Mouse (Mus musculus) liver, embryonic 16.5 days (tissue): ENCODE measurements around the gene Zbtb4. TPM values are rescaled to one million over a fixed set of nuclear protein-coding genes. Genes with fewer than 3 reads are reported as not detected.

Experiments used
- ATAC-seq: fragments of 200-750 bp; cut with Nextera tagmentation; 2 replicates; pipeline ENCODE4 v1.8.0; 2017; ENCODE audit warnings: low read depth, mild to moderate bottlenecking, moderate number of reproducible peaks, moderate library complexity
- H3K27ac ChIP-seq: fragments of 300-500 bp; sonication (generic); 2 replicates; pipeline ENCODE4 v1.5.1; 2014; ENCODE audit warnings: mild to moderate bottlenecking, low read length
- H3K27me3 ChIP-seq: fragments of 300-500 bp; sonication (generic); 2 replicates; pipeline ENCODE4 v1.6.1; 2014; ENCODE audit warnings: low read depth, low read length, mixed read lengths; ENCODE audit not compliant: control insufficient read depth, insufficient read depth
- H3K36me3 ChIP-seq: fragments of 300-500 bp; sonication (generic); 2 replicates; pipeline ENCODE4 v1.6.1; 2014; ENCODE audit warnings: mild to moderate bottlenecking; ENCODE audit not compliant: control insufficient read depth, insufficient read depth
- H3K4me1 ChIP-seq: fragments of 300-500 bp; sonication (generic); 2 replicates; pipeline ENCODE4 v1.6.1; 2014; ENCODE audit warnings: low read depth, low read length, mixed read lengths; ENCODE audit not compliant: control insufficient read depth
- H3K4me2 ChIP-seq: fragments of 300-500 bp; sonication (generic); 2 replicates; pipeline ENCODE4 v1.6.1; 2014; ENCODE audit warnings: low read depth, low read length, mixed read lengths
- H3K4me3 ChIP-seq: fragments of 300-500 bp; sonication (generic); 2 replicates; pipeline ENCODE4 v1.5.1; 2014; ENCODE audit warnings: low read depth, mild to moderate bottlenecking, low read length
- H3K9ac ChIP-seq: fragments of 300-500 bp; sonication (generic); 2 replicates; pipeline ENCODE4 v1.6.1; 2014; ENCODE audit warnings: low read depth, low read length
- H3K9me3 ChIP-seq: fragments of 300-500 bp; sonication (generic); replicated peaks from 2 replicates; pipeline ENCODE4 v1.6.1; 2016; ENCODE audit warnings: low read length; ENCODE audit not compliant: control insufficient read depth
- WGBS: fragments of 180-500 bp; shearing (Covaris S2); extraction: QIAGEN DNeasy Blood & Tissue Kit; methylation state at CpG from one replicate; pipeline ENCODE4 v1.1.7; 2014; ENCODE audit not compliant: insufficient replicate concordance; 5-methylcytosine and 5-hydroxymethylcytosine counted together
- polyA plus RNA-seq: library from polyadenylated mRNA; unstranded; fragments of >200 nt; fragmentation: Nextera tagmentation; extraction: Ambion mirVana; gene quantifications from 2 replicates; pipeline ENCODE4 v1.2.1, GENCODE M21; 2015

Zbtb4 gene
- polyA plus RNA-seq, 1 experiment from 2014 or later = 0.61 TPM

DNA sequence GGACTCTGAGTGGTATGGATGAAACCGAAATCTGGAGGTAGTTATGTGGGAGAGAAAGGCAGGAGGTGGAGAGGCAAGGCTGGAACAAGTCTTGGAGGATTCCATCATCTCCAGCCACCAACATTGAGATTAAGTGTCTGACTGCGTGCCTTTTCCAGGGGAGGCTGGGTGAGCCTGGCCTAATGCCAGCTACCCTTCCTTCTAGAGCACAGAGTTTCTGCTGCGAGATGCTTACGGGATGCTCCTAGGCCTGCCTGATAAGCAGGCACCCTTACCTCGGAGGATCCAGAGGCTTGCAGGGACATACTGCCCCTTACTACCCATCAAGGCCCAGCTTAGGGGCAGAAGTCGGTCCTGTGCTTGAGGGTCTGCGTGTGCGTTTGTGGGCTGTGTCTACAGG is 67.8 kb downstream of the Zbtb4 start:
- Histone ChIP-seq H3K4me2 (peak overlapping the region; percentile 78), H3K9ac (peak overlapping the region; percentile 66), H3K27me3 (peaks cover 53% of the 10 kb centered on the region), H3K4me1 (peaks cover 37% of the 10 kb centered on the region), H3K36me3 (no peaks in the 10 kb centered on the region), H3K9me3 (no peaks in the 10 kb centered on the region), H3K27ac (no peak overlapping the region), H3K4me3 (peak overlapping the region; percentile 47)
- 32% methylated on average over 8 of the region's 8 CpGs for WGBS
- ATAC-seq = no peak

Other genes with a start within 250 kb of the Zbtb4 start
- gene Dnah2, start 216.8 kb upstream of the Zbtb4 start, polyA plus RNA-seq = 0.07 and 0.09 TPM in 2 replicates
- gene Efnb3, start 205.7 kb upstream of the Zbtb4 start, polyA plus RNA-seq = 0.27 and 0.39 TPM in 2 replicates
- gene Wrap53, start 185.7 kb upstream of the Zbtb4 start, polyA plus RNA-seq = 14.6 and 15.5 TPM in 2 replicates
- 55.5 and 55.8 TPM in 2 replicates for gene Trp53, start 185.6 kb upstream of the Zbtb4 start, polyA plus RNA-seq
- gene Atp1b2, start 160.0 kb upstream of the Zbtb4 start, polyA plus RNA-seq = 11.2 and 12.6 TPM in 2 replicates
- gene Shbg, start 148.0 kb upstream of the Zbtb4 start, polyA plus RNA-seq = 26.2 and 27.9 TPM in 2 replicates
- gene Sat2, start 143.9 kb upstream of the Zbtb4 start, polyA plus RNA-seq = 10.4 and 11.5 TPM in 2 replicates
- 7.0 and 8.1 TPM in 2 replicates for gene Fxr2, start 132.9 kb upstream of the Zbtb4 start, polyA plus RNA-seq
- gene Sox15, start 110.6 kb upstream of the Zbtb4 start, polyA plus RNA-seq = 0.11 TPM in 1 of 2 replicates, not detected in the other
- gene Mpdu1, start 103.3 kb upstream of the Zbtb4 start, polyA plus RNA-seq = 34.5 and 35.0 TPM in 2 replicates
- 32.0 and 35.4 TPM in 2 replicates for gene Cd68, start 99.8 kb upstream of the Zbtb4 start, polyA plus RNA-seq
- 223 and 225 TPM in 2 replicates for gene Eif4a1, start 93.5 kb upstream of the Zbtb4 start, polyA plus RNA-seq
- 22.7 and 24.9 TPM in 2 replicates for gene Senp3, start 83.8 kb upstream of the Zbtb4 start, polyA plus RNA-seq
- gene Tnfsf13, start 80.1 kb upstream of the Zbtb4 start, polyA plus RNA-seq = 0.17 and 0.40 TPM in 2 replicates
- gene Tnfsf12, start 70.1 kb upstream of the Zbtb4 start, polyA plus RNA-seq = 2.5 and 2.8 TPM in 2 replicates
- 0.95 and 1.1 TPM in 2 replicates for gene Tnfsfm13, start 69.8 kb upstream of the Zbtb4 start, polyA plus RNA-seq
- gene Polr2a, start 7.3 kb upstream of the Zbtb4 start, polyA plus RNA-seq = 11.1 and 11.9 TPM in 2 replicates
- 0.07 TPM in 1 of 2 replicates, not detected in the other for gene Slc35g3, start 3.9 kb upstream of the Zbtb4 start, polyA plus RNA-seq
- gene Chrnb1, start 30.0 kb downstream of the Zbtb4 start, polyA plus RNA-seq = 0.61 and 0.96 TPM in 2 replicates
- 0.19 and 0.21 TPM in 2 replicates for gene Fgf11, start 35.9 kb downstream of the Zbtb4 start, polyA plus RNA-seq
- 0.62 and 1.0 TPM in 2 replicates for gene Tmem102, start 39.7 kb downstream of the Zbtb4 start, polyA plus RNA-seq
- gene Gm39566, start 49.4 kb downstream of the Zbtb4 start, polyA plus RNA-seq = not detected in 2 replicates
- not detected in 2 replicates for gene Spem2, start 52.6 kb downstream of the Zbtb4 start, polyA plus RNA-seq
- gene Spem1, start 56.3 kb downstream of the Zbtb4 start, polyA plus RNA-seq = not detected in 2 replicates
- gene Nlgn2, start 71.9 kb downstream of the Zbtb4 start, polyA plus RNA-seq = 0.66 and 0.83 TPM in 2 replicates
- gene Tmem256, start 72.6 kb downstream of the Zbtb4 start, polyA plus RNA-seq = 404 and 413 TPM in 2 replicates
- 22.0 and 27.8 TPM in 2 replicates for gene Plscr3, start 80.5 kb downstream of the Zbtb4 start, polyA plus RNA-seq
- 0.74 and 0.96 TPM in 2 replicates for gene Tnk1, start 92.8 kb downstream of the Zbtb4 start, polyA plus RNA-seq
- gene Tmem95, start 112.1 kb downstream of the Zbtb4 start, polyA plus RNA-seq = not detected in 2 replicates
- gene Kctd11, start 115.5 kb downstream of the Zbtb4 start, polyA plus RNA-seq = 1.3 and 1.4 TPM in 2 replicates
- gene Acap1, start 129.6 kb downstream of the Zbtb4 start, polyA plus RNA-seq = 6.5 and 6.8 TPM in 2 replicates
- 0.46 and 0.76 TPM in 2 replicates for gene 2810408A11Rik, start 135.1 kb downstream of the Zbtb4 start, polyA plus RNA-seq
- 2.2 and 2.6 TPM in 2 replicates for gene Neurl4, start 135.2 kb downstream of the Zbtb4 start, polyA plus RNA-seq
- 81.1 and 83.1 TPM in 2 replicates for gene Gps2, start 148.0 kb downstream of the Zbtb4 start, polyA plus RNA-seq
- gene Eif5a, start 156.0 kb downstream of the Zbtb4 start, polyA plus RNA-seq = 1,065 and 1,134 TPM in 2 replicates
- 0.18 TPM in 1 of 2 replicates, not detected in the other for gene Ybx2, start 169.9 kb downstream of the Zbtb4 start, polyA plus RNA-seq
- gene Slc2a4, start 182.3 kb downstream of the Zbtb4 start, polyA plus RNA-seq = 18.4 and 22.6 TPM in 2 replicates
- 5.4 and 11.7 TPM in 2 replicates for gene Cldn7, start 198.9 kb downstream of the Zbtb4 start, polyA plus RNA-seq
- 7.1 and 7.3 TPM in 2 replicates for gene Ctdnep1, start 215.2 kb downstream of the Zbtb4 start, polyA plus RNA-seq
- 55.1 and 57.2 TPM in 2 replicates for gene Elp5, start 216.6 kb downstream of the Zbtb4 start, polyA plus RNA-seq
- 255 and 280 TPM in 2 replicates for gene Gabarap, start 225.2 kb downstream of the Zbtb4 start, polyA plus RNA-seq
- gene Phf23, start 229.9 kb downstream of the Zbtb4 start, polyA plus RNA-seq = 17.5 and 18.2 TPM in 2 replicates
- 4.4 and 5.1 TPM in 2 replicates for gene Dvl2, start 234.7 kb downstream of the Zbtb4 start, polyA plus RNA-seq
- gene Acadvl, start 249.5 kb downstream of the Zbtb4 start, polyA plus RNA-seq = 127 and 138 TPM in 2 replicates